Mouse (Mus musculus) liver, embryonic 16.5 days (tissue): ENCODE results near the gene Exoc6. TPM values are rescaled to one million over a fixed set of nuclear protein-coding genes. Genes with fewer than 3 reads are reported as not detected.

ENCODE experiments used
- ATAC-seq: fragments of 200-750 bp; cut with Nextera tagmentation; 2 replicates; pipeline ENCODE4 v1.8.0; 2017; ENCODE audit warnings: low read depth, mild to moderate bottlenecking, moderate number of reproducible peaks, moderate library complexity
- H3K27ac ChIP-seq: fragments of 300-500 bp; sonication (generic); 2 replicates; pipeline ENCODE4 v1.5.1; 2014; ENCODE audit warnings: mild to moderate bottlenecking, low read length
- H3K27me3 ChIP-seq: fragments of 300-500 bp; sonication (generic); 2 replicates; pipeline ENCODE4 v1.6.1; 2014; ENCODE audit warnings: low read depth, low read length, mixed read lengths; ENCODE audit not compliant: control insufficient read depth, insufficient read depth
- H3K36me3 ChIP-seq: fragments of 300-500 bp; sonication (generic); 2 replicates; pipeline ENCODE4 v1.6.1; 2014; ENCODE audit warnings: mild to moderate bottlenecking; ENCODE audit not compliant: control insufficient read depth, insufficient read depth
- H3K4me1 ChIP-seq: fragments of 300-500 bp; sonication (generic); 2 replicates; pipeline ENCODE4 v1.6.1; 2014; ENCODE audit warnings: low read depth, low read length, mixed read lengths; ENCODE audit not compliant: control insufficient read depth
- H3K4me2 ChIP-seq: fragments of 300-500 bp; sonication (generic); 2 replicates; pipeline ENCODE4 v1.6.1; 2014; ENCODE audit warnings: low read depth, low read length, mixed read lengths
- H3K4me3 ChIP-seq: fragments of 300-500 bp; sonication (generic); 2 replicates; pipeline ENCODE4 v1.5.1; 2014; ENCODE audit warnings: low read depth, mild to moderate bottlenecking, low read length
- H3K9ac ChIP-seq: fragments of 300-500 bp; sonication (generic); 2 replicates; pipeline ENCODE4 v1.6.1; 2014; ENCODE audit warnings: low read depth, low read length
- H3K9me3 ChIP-seq: fragments of 300-500 bp; sonication (generic); replicated peaks from 2 replicates; pipeline ENCODE4 v1.6.1; 2016; ENCODE audit warnings: low read length; ENCODE audit not compliant: control insufficient read depth
- WGBS: fragments of 180-500 bp; shearing (Covaris S2); extraction: QIAGEN DNeasy Blood & Tissue Kit; methylation state at CpG from one replicate; pipeline ENCODE4 v1.1.7; 2014; ENCODE audit not compliant: insufficient replicate concordance; 5-methylcytosine and 5-hydroxymethylcytosine counted together
- polyA plus RNA-seq: library from polyadenylated mRNA; unstranded; fragments of >200 nt; fragmentation: Nextera tagmentation; extraction: Ambion mirVana; gene quantifications from 2 replicates; pipeline ENCODE4 v1.2.1, GENCODE M21; 2015

The Exoc6 gene
- polyA plus RNA-seq, 1 experiment from 2014 or later, result 25.7 TPM

GRCm38 (mm10) chr19:37585210-37585609, 35.0 kb downstream of the Exoc6 start:
- no peak overlapping the region for H3K4me3 ChIP-seq
- H3K9me3 ChIP-seq, result no peaks in the 10 kb centered on the region
- H3K9ac ChIP-seq, result no peak overlapping the region
- H3K4me1 ChIP-seq, result no peaks in the 10 kb centered on the region; the same call in 1 of the 2 replicates
- no peaks in the 10 kb centered on the region for H3K27me3 ChIP-seq
- peak; percentile 35; the same call in 1 of the 2 replicates for ATAC-seq
- H3K27ac ChIP-seq, result no peak overlapping the region
- WGBS, result 25% methylated on average over 14 of the region's 14 CpGs
- peaks cover 20% of the 10 kb centered on the region for H3K36me3 ChIP-seq
- H3K4me2 ChIP-seq, result no peak overlapping the region

- Histone ChIP-seq H3K9me3 (no peaks in the 10 kb centered on the region), H3K27me3 (no peaks in the 10 kb centered on the region), H3K27ac (no peak overlapping the region), H3K4me3 (no peak overlapping the region), H3K4me2 (no peak overlapping the region), H3K4me1 (no peaks in the 10 kb centered on the region; the same call in 1 of the 2 replicates), H3K36me3 (peaks cover 19% of the 10 kb centered on the region), H3K9ac (no peak overlapping the region)
- WGBS, result 30% methylated on average over 8 of the region's 8 CpGs
- no peak for ATAC-seq
Observed at GRCm38 (mm10) chr19:37585684-37586083, 35.5 kb downstream of the Exoc6 start.

GRCm38 (mm10) chr19:37590544-37590943, 40.3 kb downstream of the Exoc6 start:
- Histone ChIP-seq H3K27me3 (no peaks in the 10 kb centered on the region), H3K4me2 (no peak overlapping the region), H3K4me3 (no peak overlapping the region), H3K36me3 (peaks cover 32% of the 10 kb centered on the region), H3K27ac (no peak overlapping the region), H3K9me3 (no peaks in the 10 kb centered on the region), H3K9ac (no peak overlapping the region), H3K4me1 (no peaks in the 10 kb centered on the region)
- WGBS, result 82% methylated on average over 7 of the region's 7 CpGs
- ATAC-seq, result no peak

GRCm38 (mm10) chr19:37601968-37602848, 52.0 kb downstream of the Exoc6 start:
- WGBS, result 20% methylated on average over 22 of the region's 22 CpGs
- H3K9ac ChIP-seq, result no peak overlapping the region
- H3K4me2 ChIP-seq, result peak overlapping the region; percentile 35
- H3K27me3 ChIP-seq, result no peaks in the 10 kb centered on the region
- no peaks in the 10 kb centered on the region for H3K9me3 ChIP-seq
- peaks cover 5% of the 10 kb centered on the region; the same call in 1 of the 2 replicates for H3K4me1 ChIP-seq
- H3K36me3 ChIP-seq, result peaks cover 8% of the 10 kb centered on the region
- peak overlapping the region; percentile 9; the same call in 1 of the 2 replicates for H3K27ac ChIP-seq
- 0 out of 2 replicates have a peak overlapping the region, but pooled peaks have one; percentile 14 for H3K4me3 ChIP-seq
- ATAC-seq, result peak; percentile 45

GRCm38 (mm10) chr19:37609991-37610390, 59.8 kb downstream of the Exoc6 start:
- no peak overlapping the region for H3K27ac ChIP-seq
- H3K9me3 ChIP-seq, result no peaks in the 10 kb centered on the region
- no peak overlapping the region for H3K4me2 ChIP-seq
- ATAC-seq, result no peak
- peaks cover 12% of the 10 kb centered on the region for H3K36me3 ChIP-seq
- H3K27me3 ChIP-seq, result no peaks in the 10 kb centered on the region
- no peaks in the 10 kb centered on the region for H3K4me1 ChIP-seq
- no peak overlapping the region for H3K4me3 ChIP-seq
- WGBS, result 78% methylated on average over 7 of the region's 7 CpGs
- no peak overlapping the region for H3K9ac ChIP-seq

GRCm38 (mm10) chr19:37612893-37613292, 62.7 kb downstream of the Exoc6 start:
- 82% methylated on average over 7 of the region's 7 CpGs for WGBS
- Histone ChIP-seq H3K27me3 (no peaks in the 10 kb centered on the region), H3K9ac (no peak overlapping the region), H3K9me3 (no peaks in the 10 kb centered on the region), H3K4me2 (no peak overlapping the region), H3K4me1 (no peaks in the 10 kb centered on the region), H3K4me3 (no peak overlapping the region), H3K36me3 (peaks cover 23% of the 10 kb centered on the region), H3K27ac (no peak overlapping the region)
- ATAC-seq, result no peak

GRCm38 (mm10) chr19:37615039-37615630, 64.9 kb downstream of the Exoc6 start:
- Histone ChIP-seq H3K4me1 (no peaks in the 10 kb centered on the region), H3K9me3 (no peaks in the 10 kb centered on the region), H3K4me3 (no peak overlapping the region)

GRCm38 (mm10) chr19:37647994-37648393, 97.8 kb downstream of the Exoc6 start:
- no peak for ATAC-seq
- Histone ChIP-seq H3K4me1 (no peaks in the 10 kb centered on the region), H3K9ac (no peak overlapping the region), H3K36me3 (no peaks in the 10 kb centered on the region; the same call in 1 of the 2 replicates), H3K4me3 (no peak overlapping the region), H3K27me3 (no peaks in the 10 kb centered on the region), H3K9me3 (no peaks in the 10 kb centered on the region), H3K4me2 (no peak overlapping the region), H3K27ac (no peak overlapping the region)
- WGBS, result 69% methylated on average over 2 of the region's 2 CpGs

More at GRCm38 (mm10) chr19:37615039-37615630, 64.9 kb downstream of the Exoc6 start:
- Histone ChIP-seq H3K9ac (no peak overlapping the region), H3K36me3 (peaks cover 18% of the 10 kb centered on the region), H3K27me3 (no peaks in the 10 kb centered on the region), H3K27ac (no peak overlapping the region), H3K4me2 (no peak overlapping the region)
- no peak for ATAC-seq
- WGBS, result 88% methylated on average over 4 of the region's 4 CpGs

- H3K4me2 ChIP-seq, result no peak overlapping the region
Observed at GRCm38 (mm10) chr19:37650526-37650925, 100.3 kb downstream of the Exoc6 start.

More at GRCm38 (mm10) chr19:37650526-37650925, 100.3 kb downstream of the Exoc6 start:
- 78% methylated on average over 2 of the region's 2 CpGs for WGBS
- Histone ChIP-seq H3K4me3 (no peak overlapping the region), H3K9me3 (no peaks in the 10 kb centered on the region), H3K27ac (no peak overlapping the region), H3K9ac (no peak overlapping the region), H3K36me3 (no peaks in the 10 kb centered on the region; the same call in 1 of the 2 replicates), H3K4me1 (no peaks in the 10 kb centered on the region), H3K27me3 (no peaks in the 10 kb centered on the region)
- no peak for ATAC-seq
